Mouse (Mus musculus) adipocyte (in vitro differentiated cells): Measurements from ENCODE around the gene Snx11.

Source experiments
- DNase-seq: peaks from one replicate; pipeline ENCODE4 v3.0.0-alpha.2; 2016; ENCODE audit warnings: low spot score

Gene Snx11

GRCm38 (mm10) chr11:96762742-96763470 is 14.5 kb downstream of the Snx11 start:
- peak; percentile 61 for DNase-seq

- DNase-seq, result no peak
Measured at GRCm38 (mm10) chr11:96761984-96762383, 15.4 kb downstream of the Snx11 start.

GRCm38 (mm10) chr11:96760042-96760441 is 17.3 kb downstream of the Snx11 start:
- DNase-seq, result peak; percentile 69

- DNase-seq, result no peak
Measured at GRCm38 (mm10) chr11:96758402-96758801, 19.0 kb downstream of the Snx11 start.

- DNase-seq, result no peak
Measured at GRCm38 (mm10) chr11:96757421-96757820, 19.9 kb downstream of the Snx11 start.

- no peak for DNase-seq
Measured at GRCm38 (mm10) chr11:96755298-96755697, 22.1 kb downstream of the Snx11 start.

GRCm38 (mm10) chr11:96747555-96747954 is 29.8 kb downstream of the Snx11 start:
- peak; percentile 12 for DNase-seq

GRCm38 (mm10) chr11:96746648-96747047 is 30.7 kb downstream of the Snx11 start:
- no peak for DNase-seq

- no peak for DNase-seq
Measured at GRCm38 (mm10) chr11:96743891-96744290, 33.5 kb downstream of the Snx11 start.

- DNase-seq, result no peak
Measured at GRCm38 (mm10) chr11:96743000-96743399, 34.4 kb downstream of the Snx11 start.

GRCm38 (mm10) chr11:96741995-96742394 is 35.4 kb downstream of the Snx11 start:
- DNase-seq, result no peak

- DNase-seq, result no peak
Measured at GRCm38 (mm10) chr11:96740796-96741195, 36.6 kb downstream of the Snx11 start.

- DNase-seq, result no peak
Measured at GRCm38 (mm10) chr11:96737673-96738471, 39.5 kb downstream of the Snx11 start.

GRCm38 (mm10) chr11:96736361-96736760 is 41.0 kb downstream of the Snx11 start:
- DNase-seq, result no peak

- no peak for DNase-seq
Measured at GRCm38 (mm10) chr11:96735908-96736307, 41.5 kb downstream of the Snx11 start.

- no peak for DNase-seq
Measured at GRCm38 (mm10) chr11:96732657-96733056, 44.7 kb downstream of the Snx11 start.

- DNase-seq, result no peak
Measured at GRCm38 (mm10) chr11:96730327-96730726, 47.0 kb downstream of the Snx11 start.

- DNase-seq, result no peak
Measured at GRCm38 (mm10) chr11:96729462-96729861, 47.9 kb downstream of the Snx11 start.

- DNase-seq, result no peak
Measured at GRCm38 (mm10) chr11:96728577-96728976, 48.8 kb downstream of the Snx11 start.

- peak; percentile 18 for DNase-seq
Measured at GRCm38 (mm10) chr11:96725833-96726232, 51.5 kb downstream of the Snx11 start.

GRCm38 (mm10) chr11:96718609-96719008 is 58.8 kb downstream of the Snx11 start:
- no peak for DNase-seq
